Mouse (Mus musculus) kidney, postnatal 0 days (tissue): ENCODE results near the gene Zdhhc14. TPM values are rescaled to one million over a fixed set of nuclear protein-coding genes. Genes with fewer than 3 reads are reported as not detected.
A peak's percentile ranks its signal among the peaks of the same experiment; 100 is the strongest.

ENCODE experiments used
- ATAC-seq: fragments of 200-750 bp; cut with Nextera tagmentation; replicated peaks from 2 replicates; pipeline ENCODE4 v1.8.0; 2017; ENCODE audit warnings: low read depth, moderate number of reproducible peaks, moderate TSS enrichment, moderate library complexity; ENCODE audit not compliant: low FRiP score
- DNase-seq: peaks from one replicate; pipeline ENCODE4 v3.0.0-alpha.2; 2016; ENCODE audit warnings: low spot score
- H3K27ac ChIP-seq: fragments of 300-500 bp; sonication (generic); 2 replicates; pipeline ENCODE4 v1.5.1; 2014; ENCODE audit warnings: mild to moderate bottlenecking
- H3K27me3 ChIP-seq: fragments of 300-500 bp; sonication (generic); 2 replicates; pipeline ENCODE4 v1.6.1; 2014; ENCODE audit warnings: low read length, mixed read lengths; ENCODE audit not compliant: insufficient read depth
- H3K36me3 ChIP-seq: fragments of 300-500 bp; sonication (generic); 2 replicates; pipeline ENCODE4 v1.6.1; 2014; ENCODE audit warnings: low read length, mixed read lengths; ENCODE audit not compliant: insufficient read depth
- H3K4me1 ChIP-seq: fragments of 300-500 bp; sonication (generic); replicated peaks from 2 replicates; pipeline ENCODE4 v1.6.1; 2014; ENCODE audit warnings: antibody characterized with exemption, low read length, mixed read lengths; ENCODE audit not compliant: insufficient read depth
- H3K4me2 ChIP-seq: fragments of 300-500 bp; sonication (generic); 2 replicates; pipeline ENCODE4 v1.6.1; 2014; ENCODE audit warnings: mild to moderate bottlenecking, low read length, moderate library complexity, mixed read lengths
- H3K4me3 ChIP-seq: fragments of 300-500 bp; sonication (generic); replicated peaks from 2 replicates; pipeline ENCODE4 v1.5.1; 2014; ENCODE audit warnings: low read depth, low read length
- H3K9ac ChIP-seq: fragments of 300-500 bp; sonication (generic); 2 replicates; pipeline ENCODE4 v1.6.1; 2014; ENCODE audit warnings: low read depth, low read length
- H3K9me3 ChIP-seq: fragments of 300-500 bp; sonication (generic); replicated peaks from 2 replicates; pipeline ENCODE4 v1.6.1; 2016; ENCODE audit warnings: low read length, inconsistent platforms, mixed read lengths
- CTCF ChIP-seq: IDR thresholded peaks from 2 replicates; pipeline ENCODE4 v1.5.1; 2016; ENCODE audit warnings: antibody characterized with exemption, low read depth, mild to moderate bottlenecking, moderate library complexity
- WGBS: fragments of 180-500 bp; shearing (Covaris S2); extraction: QIAGEN DNeasy Blood & Tissue Kit; methylation state at CpG from one replicate; pipeline ENCODE4 v1.1.7; 2014; 5-methylcytosine and 5-hydroxymethylcytosine counted together
- polyA plus RNA-seq: library from polyadenylated mRNA; unstranded; fragments of >200 nt; fragmentation: Nextera tagmentation; extraction: Ambion mirVana; gene quantifications from 2 replicates; pipeline ENCODE4 v1.2.1, GENCODE M21; 2015

The Zdhhc14 gene
- polyA plus RNA-seq, 1 experiment from 2014 or later: 5.3 TPM

DNA sequence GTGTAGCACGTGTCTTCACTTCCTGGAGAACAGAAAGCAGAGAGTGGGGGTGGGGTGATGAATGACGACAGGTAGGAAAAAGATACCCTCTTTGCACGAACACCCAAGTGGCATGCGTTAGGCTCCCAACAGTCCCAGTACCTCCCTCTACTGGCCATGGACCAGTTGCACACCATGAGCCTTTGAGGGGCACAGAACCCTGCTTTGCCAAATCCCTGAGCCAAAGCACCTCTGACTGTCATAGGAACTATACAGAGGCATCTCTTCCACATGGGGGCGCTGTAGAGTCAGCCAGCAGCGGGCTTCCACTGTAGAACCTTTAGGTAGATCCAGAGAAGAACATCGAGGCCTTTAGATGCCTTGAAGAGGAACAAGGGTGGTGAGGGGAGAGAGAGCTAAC is 241.0 kb downstream of the Zdhhc14 start:
- Histone ChIP-seq H3K27me3 (no peaks in the 10 kb centered on the region), H3K27ac (no peak overlapping the region), H3K9ac (no peak overlapping the region), H3K4me2 (no peak overlapping the region), H3K36me3 (no peaks in the 10 kb centered on the region), H3K9me3 (no peaks in the 10 kb centered on the region), H3K4me1 (no peaks in the 10 kb centered on the region), H3K4me3 (no peak overlapping the region)
- peak; percentile 71 for DNase-seq
- TF ChIP-seq CTCF: peak; percentile 73
- 23% methylated on average over 7 of the region's 7 CpGs for WGBS
- ATAC-seq: peak; percentile 49; the same call in 1 of the 2 replicates

DNA sequence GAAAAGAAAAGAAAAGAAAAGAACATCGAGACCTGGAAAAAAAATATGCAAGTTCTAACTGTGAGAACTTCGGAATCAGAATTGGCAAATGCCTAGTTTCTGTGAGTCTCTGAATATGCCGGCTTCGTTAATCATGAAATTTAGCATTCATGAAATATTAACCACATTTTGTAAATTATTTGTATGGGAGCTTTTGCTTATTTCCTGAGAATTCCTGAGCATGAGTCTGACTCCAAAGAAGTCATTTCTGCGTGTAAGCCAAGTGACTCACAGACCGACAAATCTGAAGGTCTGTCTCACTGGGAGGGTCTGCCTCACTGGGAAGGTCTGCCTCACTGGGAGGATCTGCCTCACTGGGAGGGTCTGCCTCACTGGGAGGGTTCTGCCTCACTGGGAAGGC is 248.7 kb downstream of the Zdhhc14 start:
- ATAC-seq (no peak), DNase-seq (no peak)
- Histone ChIP-seq H3K27ac (no peak overlapping the region), H3K27me3 (no peaks in the 10 kb centered on the region), H3K4me1 (no peaks in the 10 kb centered on the region), H3K4me3 (no peak overlapping the region), H3K4me2 (no peak overlapping the region), H3K9me3 (no peaks in the 10 kb centered on the region), H3K9ac (no peak overlapping the region), H3K36me3 (no peaks in the 10 kb centered on the region)
- TF ChIP-seq CTCF: no peak
- 82% methylated on average over 6 of the region's 6 CpGs for WGBS

DNA sequence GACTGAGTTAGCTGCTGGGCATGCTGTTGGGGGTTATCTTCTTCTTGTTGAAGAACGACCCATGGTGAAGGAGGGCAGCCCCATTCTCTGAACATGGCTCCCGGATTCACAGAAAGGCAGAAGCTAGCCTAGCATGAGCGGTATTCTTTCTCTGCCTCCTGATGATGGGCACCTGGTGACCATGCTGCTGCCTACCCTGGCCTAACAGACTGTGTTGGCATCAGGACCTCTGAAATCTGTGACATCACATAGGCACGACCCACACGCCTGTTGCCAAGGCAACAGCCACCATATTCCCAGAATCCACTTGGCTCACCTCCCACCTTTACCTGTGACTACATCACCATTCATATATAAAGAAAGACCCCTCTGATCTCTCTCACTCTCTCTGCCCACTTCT is 251.7 kb downstream of the Zdhhc14 start:
- H3K27ac ChIP-seq: no peak overlapping the region
- no peak overlapping the region for H3K9ac ChIP-seq
- TF ChIP-seq CTCF: no peak
- no peak for DNase-seq
- H3K36me3 ChIP-seq: no peaks in the 10 kb centered on the region
- H3K4me3 ChIP-seq: no peak overlapping the region
- WGBS: 86% methylated on average over 5 of the region's 5 CpGs
- no peak overlapping the region for H3K4me2 ChIP-seq
- no peak for ATAC-seq
- no peaks in the 10 kb centered on the region for H3K27me3 ChIP-seq
- H3K9me3 ChIP-seq: no peaks in the 10 kb centered on the region
- no peaks in the 10 kb centered on the region for H3K4me1 ChIP-seq

DNA sequence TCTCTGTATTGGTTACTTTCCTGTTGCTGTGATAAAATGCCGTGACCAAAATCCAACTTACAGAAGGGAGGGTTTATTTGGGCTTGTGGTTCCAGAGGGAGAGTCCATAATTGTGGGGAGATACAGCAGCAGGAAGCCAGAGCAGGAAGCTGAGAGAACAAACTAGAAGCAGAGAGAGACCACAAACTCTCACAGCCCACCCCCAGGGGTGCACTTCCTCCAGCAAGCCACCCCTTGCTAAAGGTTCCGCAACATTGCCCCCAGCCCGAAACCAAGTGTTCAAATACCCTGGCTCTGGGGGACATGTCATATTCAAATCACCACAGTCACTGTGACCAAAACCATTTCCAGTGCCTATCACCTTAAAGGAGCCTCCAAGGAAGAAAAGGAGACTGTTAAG is 254.0 kb downstream of the Zdhhc14 start:
- WGBS: 86% methylated on average over 3 of the region's 3 CpGs
- H3K27ac ChIP-seq: no peak overlapping the region
- ATAC-seq (no peak), DNase-seq (no peak)
- no peaks in the 10 kb centered on the region for H3K4me1 ChIP-seq
- no peaks in the 10 kb centered on the region for H3K9me3 ChIP-seq
- no peak overlapping the region for H3K9ac ChIP-seq
- H3K36me3 ChIP-seq: no peaks in the 10 kb centered on the region
- H3K4me2 ChIP-seq: no peak overlapping the region
- no peaks in the 10 kb centered on the region for H3K27me3 ChIP-seq
- TF ChIP-seq CTCF: no peak
- no peak overlapping the region for H3K4me3 ChIP-seq

DNA sequence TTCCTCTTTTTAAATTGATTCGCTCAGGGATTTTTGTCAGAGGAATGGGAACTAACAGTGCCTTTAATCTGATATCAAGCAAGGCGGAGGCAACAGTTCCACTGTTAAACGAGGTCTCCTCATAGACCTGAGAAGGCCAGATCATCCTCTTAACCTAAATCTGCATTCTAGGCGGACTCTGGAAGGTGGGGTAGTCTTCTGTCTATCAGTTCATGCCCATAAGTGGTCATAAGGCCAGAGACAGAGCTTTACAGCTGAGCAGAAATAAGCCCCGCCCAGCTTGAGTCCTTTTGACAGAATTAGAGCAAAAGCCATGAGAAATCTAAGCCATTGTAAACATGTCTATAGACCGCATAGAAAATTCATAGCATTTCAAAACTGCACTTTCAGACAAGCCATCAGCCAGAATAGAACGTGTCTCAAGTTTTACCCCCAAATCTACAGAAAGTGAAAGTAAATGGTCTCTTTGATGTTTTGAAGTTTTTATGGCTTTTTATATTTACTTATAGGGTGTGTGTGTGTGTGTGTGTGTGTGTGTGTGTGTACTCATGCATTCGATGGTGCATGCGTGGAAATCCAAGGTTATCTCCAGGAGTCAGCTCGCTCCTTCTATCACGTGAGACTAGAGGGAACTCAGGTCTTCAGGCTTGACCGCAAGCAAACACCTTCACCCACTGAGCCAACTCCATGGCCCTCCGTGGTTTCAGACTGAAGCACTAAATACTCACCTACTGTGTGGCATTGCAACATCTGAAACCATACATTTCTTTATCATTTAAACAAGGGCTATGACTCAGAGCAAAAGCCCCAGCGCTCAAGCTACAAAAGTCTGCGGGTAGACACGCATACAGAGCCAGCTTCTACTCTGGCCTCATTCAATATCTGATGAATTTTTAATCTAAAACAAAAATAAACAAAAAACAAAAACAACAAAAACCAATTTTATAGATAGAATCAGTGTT is 255.5 kb downstream of the Zdhhc14 start:
- H3K4me2 ChIP-seq: no peak overlapping the region
- H3K4me3 ChIP-seq: no peak overlapping the region
- DNase-seq: peak; percentile 23
- H3K36me3 ChIP-seq: no peaks in the 10 kb centered on the region
- H3K27me3 ChIP-seq: no peaks in the 10 kb centered on the region
- H3K27ac ChIP-seq: no peak overlapping the region
- 67% methylated on average over 16 of the region's 16 CpGs for WGBS
- TF ChIP-seq CTCF: no peak
- ATAC-seq: no peak
- no peak overlapping the region for H3K9ac ChIP-seq
- no peaks in the 10 kb centered on the region for H3K9me3 ChIP-seq
- peaks cover 6% of the 10 kb centered on the region; the same call in 1 of the 2 replicates for H3K4me1 ChIP-seq

DNA sequence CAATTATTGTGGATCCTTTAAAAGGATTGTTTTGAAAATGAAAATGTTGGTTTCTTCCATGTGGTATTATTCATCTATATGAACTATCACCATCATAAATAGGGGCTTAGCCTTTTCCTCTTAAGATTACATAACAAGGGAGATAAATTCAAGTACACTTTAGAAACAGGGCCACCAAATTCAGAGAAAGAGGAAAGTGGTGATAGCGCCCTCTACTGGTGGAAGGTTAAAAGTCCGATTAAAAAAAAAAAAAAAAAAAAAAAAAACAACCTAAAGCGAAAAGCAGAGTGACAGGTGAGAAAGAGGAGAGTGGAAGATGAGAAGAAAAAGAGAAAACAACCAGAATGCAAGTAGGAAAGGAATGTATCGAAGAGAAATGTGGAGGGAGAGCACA is 256.1 kb downstream of the Zdhhc14 start:
- no peak overlapping the region for H3K4me3 ChIP-seq
- H3K27me3 ChIP-seq: no peaks in the 10 kb centered on the region
- no peak overlapping the region for H3K27ac ChIP-seq
- H3K4me1 ChIP-seq: peaks cover 7% of the 10 kb centered on the region; the same call in 1 of the 2 replicates
- no peaks in the 10 kb centered on the region for H3K9me3 ChIP-seq
- no peak overlapping the region for H3K4me2 ChIP-seq
- DNase-seq (peak; percentile 87), ATAC-seq (no peak)
- H3K9ac ChIP-seq: no peak overlapping the region
- peak; percentile 77 for TF ChIP-seq CTCF
- 7% methylated on average over 4 of the region's 4 CpGs for WGBS
- H3K36me3 ChIP-seq: no peaks in the 10 kb centered on the region
